Mouse (Mus musculus): ENCODE results near the gene Morc1.

Gene Morc1

DNA sequence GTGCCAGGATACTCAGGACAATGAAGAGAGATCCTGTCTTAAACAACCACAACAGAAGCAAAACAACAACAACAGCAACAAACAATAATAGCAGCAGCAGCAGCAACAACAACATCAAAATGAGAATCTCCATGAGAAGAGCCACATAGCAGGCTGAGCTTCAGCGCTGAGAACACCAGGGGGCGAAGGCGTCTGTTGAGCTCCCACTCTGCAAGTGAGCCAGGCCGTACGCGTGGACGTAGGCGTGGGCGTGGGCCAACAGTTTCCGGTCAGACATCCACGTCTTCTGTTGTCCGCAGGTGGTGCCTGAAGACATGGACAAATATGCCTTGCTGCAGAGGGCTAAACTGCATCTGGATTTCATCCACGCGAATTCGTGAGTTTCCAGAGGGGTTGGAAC, at the start of gene Morc1:
Morc1 (plus strand) TSS at position 211 of the 400 bp plus-strand sequence.
- no peak for ATAC-seq (ENCODE audit: insufficient number of reproducible peaks, low FRiP score, low TSS enrichment)

DNA sequence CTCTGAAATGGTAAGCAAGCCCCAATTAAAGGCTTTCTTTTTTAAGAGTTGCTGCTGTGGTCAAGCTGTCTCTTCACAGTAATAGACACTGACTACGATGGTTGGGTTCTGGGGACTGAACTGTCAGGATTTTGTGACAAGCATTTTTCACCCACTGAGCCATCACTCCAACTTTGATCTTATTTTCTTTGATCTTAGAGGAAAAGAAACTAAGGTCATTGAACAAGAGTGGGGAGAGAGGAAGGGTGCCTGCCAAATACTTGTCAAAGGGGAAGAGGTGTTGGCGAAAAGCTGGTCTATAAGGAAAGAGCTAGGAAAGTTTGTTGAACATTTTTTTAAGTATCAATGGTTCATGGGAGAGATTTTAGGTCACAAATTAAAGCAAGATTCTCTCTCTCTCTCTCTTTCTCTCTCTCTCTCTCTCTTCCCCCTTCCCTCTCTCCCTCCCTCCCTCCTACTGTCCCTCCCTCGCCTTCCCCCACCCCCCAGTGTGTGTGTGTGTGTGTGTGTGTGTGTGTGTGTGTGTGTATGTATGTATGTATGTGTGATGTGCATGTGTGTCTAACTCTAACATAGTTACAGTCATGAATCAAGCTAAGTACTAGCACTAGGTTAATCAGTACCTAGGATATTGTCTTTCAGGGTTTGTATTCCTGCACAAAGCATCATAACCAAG, 47.3 kb upstream of the Morc1 start:
- ATAC-seq (ENCODE audit: insufficient number of reproducible peaks, low FRiP score, low TSS enrichment) = no peak

DNA sequence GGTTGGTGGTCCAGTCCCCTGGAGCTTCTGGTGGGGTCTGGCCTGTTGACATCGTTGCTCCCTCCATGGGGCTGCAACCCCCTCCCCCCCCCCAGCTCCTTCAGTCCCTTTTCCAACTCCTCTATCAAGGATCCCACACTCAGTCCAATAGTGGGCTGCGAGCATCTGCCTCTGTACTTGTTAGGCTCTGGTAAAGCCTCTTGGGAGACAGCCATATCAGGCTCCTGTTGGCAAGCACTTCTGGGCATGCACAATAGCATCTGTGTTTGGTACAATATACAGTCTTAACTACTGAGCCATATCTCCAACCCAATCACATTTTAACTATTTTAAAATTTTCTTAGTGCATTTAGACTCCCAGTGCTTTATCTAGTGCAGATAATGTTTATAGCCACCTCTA, 44.1 kb upstream of the Morc1 start:
- no peak for ATAC-seq (ENCODE audit: insufficient number of reproducible peaks, low FRiP score, low TSS enrichment)

GRCm38 (mm10) chr16:48395278-48395677, 35.8 kb upstream of the Morc1 start:
- ATAC-seq (ENCODE audit: insufficient number of reproducible peaks, low FRiP score, low TSS enrichment) = no peak

GRCm38 (mm10) chr16:48402963-48403362, 28.1 kb upstream of the Morc1 start:
- no peak for ATAC-seq (ENCODE audit: insufficient number of reproducible peaks, low FRiP score, low TSS enrichment)

DNA sequence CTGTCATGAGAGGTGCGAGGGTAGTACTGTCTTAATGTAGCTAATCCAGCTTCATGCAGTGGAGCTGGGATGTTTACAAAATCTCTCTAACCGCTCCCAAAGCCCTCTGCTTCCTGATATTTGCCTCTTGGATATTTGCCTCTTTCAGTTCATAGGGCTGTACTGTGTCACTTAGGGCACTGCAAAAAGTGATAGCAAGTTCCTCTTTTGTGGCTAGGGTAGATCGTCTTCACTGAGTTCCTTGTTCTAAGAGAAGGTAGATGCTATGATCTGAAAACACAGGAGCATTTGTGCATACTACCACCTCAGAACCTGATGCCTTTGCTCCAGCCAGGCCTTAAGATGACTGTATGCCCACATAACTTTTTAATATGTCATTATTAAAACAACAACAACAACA, 27.6 kb upstream of the Morc1 start:
- no peak for ATAC-seq (ENCODE audit: insufficient number of reproducible peaks, low FRiP score, low TSS enrichment)

DNA sequence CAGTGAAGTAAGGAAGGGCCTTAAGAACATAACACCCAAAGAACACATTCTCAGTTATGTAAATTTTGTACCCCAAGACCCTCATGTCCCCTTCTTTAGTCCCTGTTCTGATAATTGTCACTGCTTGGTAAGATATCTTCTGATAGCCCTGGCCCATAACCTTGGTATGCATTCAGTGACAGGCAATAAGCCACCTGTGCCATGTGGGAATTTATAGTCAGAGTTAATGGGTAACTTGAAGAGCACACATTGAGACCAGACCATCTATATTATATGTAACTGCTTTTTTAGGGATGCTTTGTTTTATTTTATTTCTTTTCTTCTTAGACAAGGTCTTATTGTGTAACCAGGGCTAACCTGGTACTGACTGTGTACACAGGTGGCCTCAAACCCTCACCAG, 27.0 kb upstream of the Morc1 start:
- no peak for ATAC-seq (ENCODE audit: insufficient number of reproducible peaks, low FRiP score, low TSS enrichment)

DNA sequence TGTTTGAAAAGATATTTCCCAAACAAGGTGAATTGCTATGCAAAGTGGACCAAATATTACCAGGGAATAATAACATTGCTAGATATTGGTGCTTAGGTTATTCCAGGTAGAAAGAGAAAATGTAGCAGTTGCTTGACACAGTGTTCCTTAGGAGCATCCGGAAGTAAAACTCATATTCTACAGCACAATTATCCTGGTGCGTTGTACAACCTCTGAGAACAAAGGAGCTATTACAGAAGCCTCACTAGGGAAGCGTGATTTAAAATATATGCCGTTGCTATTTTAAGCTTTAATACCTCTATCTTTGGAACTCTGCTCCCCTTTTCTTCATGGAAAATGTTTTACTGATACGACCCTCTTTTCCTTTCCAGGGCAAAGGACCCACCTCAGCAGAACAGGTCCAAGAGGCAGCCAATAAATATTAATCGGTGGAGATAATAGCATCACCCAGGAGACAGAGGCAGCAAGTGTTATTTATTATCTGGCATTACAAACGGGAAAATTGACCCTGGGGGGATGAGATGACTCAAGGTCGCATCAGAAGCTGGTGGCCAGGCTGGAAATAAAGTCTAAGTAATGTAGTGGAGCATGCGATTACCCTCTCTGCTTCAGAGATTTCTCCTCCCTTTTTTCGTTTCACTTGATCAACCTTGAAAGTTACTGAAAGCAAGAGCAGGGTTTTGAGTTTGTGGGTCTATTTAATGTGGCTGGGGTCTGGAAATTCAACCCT, 25.2 kb upstream of the Morc1 start:
- no peak for ATAC-seq (ENCODE audit: insufficient number of reproducible peaks, low FRiP score, low TSS enrichment)

DNA sequence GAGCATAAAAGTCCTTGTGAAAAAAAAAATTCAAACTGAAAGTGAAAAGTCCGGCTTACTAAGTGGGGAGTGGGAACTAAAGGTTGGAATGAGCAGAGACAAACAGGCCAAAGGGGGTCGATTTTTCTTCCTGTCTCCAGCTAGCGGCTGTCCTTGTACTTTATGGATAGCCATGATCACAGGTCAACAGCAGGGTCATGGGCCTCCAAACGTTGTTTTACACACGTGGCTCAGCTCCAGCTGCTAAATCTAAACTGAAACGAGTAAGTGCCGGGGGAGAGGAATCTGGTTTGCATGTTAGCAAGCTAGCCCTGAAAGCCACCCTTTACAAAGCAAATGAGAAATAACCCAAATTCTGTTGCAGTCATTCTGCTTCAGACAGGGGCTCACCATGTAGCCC, 21.5 kb upstream of the Morc1 start:
- no peak for ATAC-seq (ENCODE audit: insufficient number of reproducible peaks, low FRiP score, low TSS enrichment)

- ATAC-seq (ENCODE audit: insufficient number of reproducible peaks, low FRiP score, low TSS enrichment) = no peak
Observed at GRCm38 (mm10) chr16:48410125-48410524, 20.9 kb upstream of the Morc1 start.

DNA sequence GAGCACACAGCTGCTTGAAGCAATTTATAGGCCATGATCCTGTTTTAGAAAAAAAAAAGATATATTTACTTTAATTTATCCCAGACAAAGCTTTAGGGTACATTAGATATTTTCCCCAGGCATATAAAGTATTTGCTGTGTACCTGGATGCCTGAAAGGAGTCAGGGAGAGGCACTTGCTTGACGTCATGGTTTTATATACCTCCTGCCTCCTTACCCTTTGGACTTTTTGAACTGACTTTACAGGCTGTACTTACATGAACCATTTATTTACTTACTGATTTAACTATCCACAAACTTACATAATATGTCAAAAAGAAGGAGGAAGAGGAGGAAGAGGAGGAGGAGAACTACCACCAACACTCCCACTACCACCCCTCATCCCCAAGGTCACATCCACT, 18.8 kb upstream of the Morc1 start, which contains the start of gene Gm5485:
Gm5485 (minus strand) TSS at position 171 of the 400 bp plus-strand sequence.
- no peak for ATAC-seq (ENCODE audit: insufficient number of reproducible peaks, low FRiP score, low TSS enrichment)

DNA sequence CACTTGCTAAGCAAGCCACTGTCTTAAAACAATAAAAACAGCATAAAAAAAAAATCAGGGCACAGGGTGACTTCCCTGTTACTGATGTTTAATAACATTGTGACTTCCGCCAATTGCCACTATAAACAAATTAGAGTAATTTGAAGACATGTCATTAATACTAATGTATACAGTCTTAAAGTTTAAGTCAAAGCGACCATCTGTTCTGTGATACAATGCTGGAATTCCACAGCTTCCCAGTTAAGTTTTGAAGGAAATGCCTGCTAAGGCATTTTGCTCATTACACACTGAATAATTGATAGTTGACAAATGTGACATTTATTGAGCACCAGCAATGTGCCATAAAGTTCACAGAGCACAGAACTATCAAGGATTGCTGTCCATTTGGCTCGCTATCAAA, 12.5 kb upstream of the Morc1 start:
- ATAC-seq (ENCODE audit: insufficient number of reproducible peaks, low FRiP score, low TSS enrichment) = no peak

GRCm38 (mm10) chr16:48419035-48419434, 12.0 kb upstream of the Morc1 start:
- ATAC-seq (ENCODE audit: insufficient number of reproducible peaks, low FRiP score, low TSS enrichment) = no peak

DNA sequence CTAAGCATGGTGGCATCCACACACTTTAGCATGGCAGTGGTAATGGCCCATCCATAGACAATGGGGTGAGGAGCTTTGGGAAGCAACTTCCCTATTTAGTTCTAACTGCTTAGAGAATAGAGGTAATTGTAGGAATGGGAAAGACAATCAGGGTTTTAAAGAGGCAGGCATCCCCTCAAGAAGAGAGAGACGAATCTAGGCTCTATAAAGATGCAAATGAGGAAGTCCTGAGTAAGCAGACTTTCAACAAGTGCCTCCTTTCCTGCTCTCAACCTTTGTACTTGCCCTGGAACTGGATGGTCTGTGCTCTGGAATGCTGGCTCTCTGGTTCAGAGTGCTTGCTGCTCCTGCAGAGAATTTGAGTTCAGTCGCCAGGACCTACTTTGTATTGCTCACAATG, 8.5 kb upstream of the Morc1 start:
- ATAC-seq (ENCODE audit: insufficient number of reproducible peaks, low FRiP score, low TSS enrichment) = no peak

DNA sequence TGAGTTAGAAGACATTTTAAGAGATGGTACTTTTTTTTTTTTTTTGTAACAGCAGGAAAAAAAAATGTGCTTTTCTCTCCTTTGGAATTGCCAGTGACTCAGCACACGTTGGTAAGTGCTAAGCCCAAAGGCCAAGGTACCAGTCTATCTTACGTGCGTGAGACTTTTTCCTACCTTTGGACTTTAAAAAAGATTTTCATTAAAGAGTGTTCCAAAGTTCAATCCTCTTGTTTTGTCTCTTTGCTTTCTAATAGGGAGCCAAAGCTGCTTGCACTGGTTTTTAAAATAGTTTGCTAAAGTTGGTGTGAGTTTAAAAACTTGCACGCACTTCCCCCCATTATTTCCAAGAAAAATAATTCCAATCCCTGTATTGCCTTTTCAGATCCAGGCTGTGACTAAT, 7.0 kb upstream of the Morc1 start:
- no peak for ATAC-seq (ENCODE audit: insufficient number of reproducible peaks, low FRiP score, low TSS enrichment)

- ATAC-seq (ENCODE audit: insufficient number of reproducible peaks, low FRiP score, low TSS enrichment) = no peak
Observed at GRCm38 (mm10) chr16:48429427-48429826, 1.6 kb upstream of the Morc1 start.

DNA sequence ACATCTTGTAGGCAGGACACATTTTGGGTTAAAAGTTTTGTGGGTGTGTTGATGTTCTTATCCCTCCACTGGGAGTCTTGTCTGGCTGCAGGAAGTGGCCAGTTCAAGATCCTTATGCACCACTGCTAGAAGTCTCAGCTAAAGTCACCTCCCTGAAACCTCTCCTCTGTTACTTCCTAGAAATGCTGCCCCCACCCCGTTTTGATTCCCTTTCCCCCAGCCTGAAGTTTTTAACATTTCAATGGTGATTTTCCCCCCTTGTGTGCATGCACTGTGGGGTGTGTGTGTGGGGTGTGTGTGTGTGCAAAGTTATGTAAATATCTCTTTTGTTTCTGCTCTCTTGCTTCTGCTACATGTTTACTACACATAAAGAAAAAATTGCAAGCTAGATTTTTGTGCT, 4.4 kb downstream of the Morc1 start:
- no peak for ATAC-seq (ENCODE audit: insufficient number of reproducible peaks, low FRiP score, low TSS enrichment)

DNA sequence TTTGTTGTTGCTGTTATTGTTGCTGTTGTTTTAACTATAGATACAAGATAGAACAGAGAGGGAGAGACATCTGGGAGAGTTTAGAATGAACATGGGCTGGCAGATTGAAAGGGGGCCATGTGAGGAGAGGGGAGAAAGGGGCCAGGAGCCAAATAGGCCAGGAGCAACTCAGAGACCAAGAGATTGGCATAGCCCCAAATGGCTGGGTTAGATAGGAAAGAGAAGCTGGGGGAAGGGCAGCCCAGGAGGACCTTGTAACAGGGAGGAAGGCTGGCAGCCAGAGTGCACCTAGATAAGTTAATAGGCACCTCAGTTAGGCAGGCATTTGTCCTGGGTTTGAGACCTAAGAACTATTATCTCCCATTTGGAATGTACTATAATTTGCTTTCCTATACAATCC, 6.4 kb downstream of the Morc1 start:
- ATAC-seq (ENCODE audit: insufficient number of reproducible peaks, low FRiP score, low TSS enrichment) = no peak

- ATAC-seq (ENCODE audit: insufficient number of reproducible peaks, low FRiP score, low TSS enrichment) = no peak
Observed at GRCm38 (mm10) chr16:48444589-48444988, 13.6 kb downstream of the Morc1 start.

DNA sequence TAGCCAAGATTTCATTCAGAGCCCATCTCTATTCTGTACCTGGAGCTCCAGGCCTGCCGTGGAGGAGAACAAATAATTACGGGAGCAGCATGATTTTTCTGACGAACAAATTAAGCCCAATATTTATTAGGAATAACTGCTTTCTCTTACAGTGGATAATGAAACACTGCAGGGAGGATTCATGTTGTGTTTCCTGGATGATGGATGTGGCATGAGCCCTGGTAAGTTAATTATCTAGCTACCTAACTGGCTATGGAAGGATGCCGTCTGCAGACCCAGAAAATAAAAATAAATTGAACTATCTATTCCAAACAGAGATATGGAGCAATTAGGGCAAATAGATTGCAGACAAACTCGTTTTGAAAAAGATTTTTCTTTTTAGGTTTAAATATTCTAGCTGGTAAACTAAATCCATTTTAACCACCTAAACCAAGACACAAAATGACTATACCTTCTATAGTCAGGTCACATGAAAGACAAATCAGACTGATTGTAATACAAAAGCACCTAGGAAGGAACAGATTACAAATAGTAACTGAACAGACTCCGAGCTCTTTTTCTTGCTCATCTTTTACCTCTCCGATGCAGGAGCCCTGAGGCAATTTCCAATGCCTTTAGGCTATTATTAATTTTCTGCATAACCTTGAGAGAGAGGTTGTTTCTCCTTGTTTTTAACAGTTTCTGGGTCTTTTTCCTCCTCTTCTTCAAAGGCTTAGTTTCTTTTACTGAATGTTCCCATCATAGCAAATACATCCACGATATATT, 15.3 kb downstream of the Morc1 start:
- no peak for ATAC-seq (ENCODE audit: insufficient number of reproducible peaks, low FRiP score, low TSS enrichment)

GRCm38 (mm10) chr16:48453264-48453663, 22.2 kb downstream of the Morc1 start:
- ATAC-seq (ENCODE audit: insufficient number of reproducible peaks, low FRiP score, low TSS enrichment) = no peak

Measured in cerebellum, adult (tissue).